Mouse (Mus musculus) liver, adult 2 months (tissue): ENCODE measurements around the gene Ubxn4.

Experiments used
- CTCF ChIP-seq: fragments of 200-500 bp; IDR thresholded peaks from 2 replicates; pipeline ENCODE4 v1.5.1; 2011; ENCODE audit warnings: low read depth, low read length, control low read depth
- POLR2A ChIP-seq: fragments of 200-500 bp; IDR thresholded peaks from 2 replicates; pipeline ENCODE4 v1.6.1; 2011; ENCODE audit warnings: low read length, control low read depth; ENCODE audit not compliant: insufficient read depth; ENCODE audit errors: extremely low read depth

- TF ChIP-seq CTCF, result no peak
- TF ChIP-seq POLR2A, result no peak
These were observed 49.8 kb upstream of the Ubxn4 start for GRCm38 (mm10) chr1:128194011-128194410.
